Mouse (Mus musculus): Measurements from ENCODE around the gene Dock3.
A peak's percentile ranks its signal among the peaks of the same experiment; 100 is the strongest.

DNA sequence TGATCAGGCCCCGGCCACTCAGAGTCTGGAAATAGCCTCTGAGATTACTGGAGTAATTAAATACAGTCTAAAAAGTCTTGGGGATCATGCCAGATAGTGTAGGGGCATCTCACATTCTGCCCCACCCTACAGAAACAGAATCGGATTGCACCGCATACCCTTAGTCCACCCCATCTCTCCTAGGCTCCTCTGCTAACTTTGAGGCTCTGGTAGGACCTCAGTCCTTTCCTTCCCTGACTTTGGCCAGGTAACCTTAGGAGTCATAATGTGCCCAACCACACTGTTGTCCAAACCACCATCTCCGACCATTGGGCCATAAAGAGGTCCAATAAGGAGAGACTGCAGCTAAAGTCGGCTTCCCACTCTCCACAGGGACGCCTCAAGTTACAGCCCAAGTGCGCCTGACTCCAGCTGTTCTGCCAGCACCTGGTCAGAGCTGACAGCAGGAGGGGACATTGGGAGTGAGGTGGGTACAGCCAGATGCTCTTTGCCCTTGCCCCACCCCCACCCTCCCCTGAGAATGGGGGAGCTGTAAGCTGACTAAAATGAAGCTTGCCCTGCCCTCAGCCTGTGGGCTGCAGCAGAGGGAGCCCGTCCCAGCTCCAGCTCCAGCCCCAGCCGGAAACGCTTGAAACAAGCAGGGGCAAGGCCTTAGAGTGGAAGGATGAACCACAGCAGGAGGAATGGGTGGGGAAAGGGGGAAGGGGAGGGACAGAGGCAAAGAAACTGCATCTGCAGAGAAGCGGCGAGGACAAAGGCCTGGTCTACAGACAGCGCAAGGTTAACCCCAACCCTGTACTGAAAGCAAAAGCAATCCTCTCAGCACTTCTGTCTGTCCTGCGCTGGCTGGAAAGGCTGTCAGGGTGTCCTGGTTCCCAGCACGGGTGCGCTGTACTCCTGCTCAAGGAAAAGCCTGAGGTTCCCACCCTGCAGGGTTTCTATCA lies 47.9 kb upstream of the Dock3 start:
- TF ChIP-seq CTCF (IDR thresholded peaks at IDR 0.05; ENCODE audit: low read depth) (0 out of 2 replicates have a peak, but pooled peaks have one; percentile 10), EP300 (IDR thresholded peaks at IDR 0.05; ENCODE audit: low read depth) (no peak)

Data from liver, embryonic 14.5 days (tissue).